Mouse (Mus musculus): Measurements from ENCODE around the gene Gnl2.

DNA sequence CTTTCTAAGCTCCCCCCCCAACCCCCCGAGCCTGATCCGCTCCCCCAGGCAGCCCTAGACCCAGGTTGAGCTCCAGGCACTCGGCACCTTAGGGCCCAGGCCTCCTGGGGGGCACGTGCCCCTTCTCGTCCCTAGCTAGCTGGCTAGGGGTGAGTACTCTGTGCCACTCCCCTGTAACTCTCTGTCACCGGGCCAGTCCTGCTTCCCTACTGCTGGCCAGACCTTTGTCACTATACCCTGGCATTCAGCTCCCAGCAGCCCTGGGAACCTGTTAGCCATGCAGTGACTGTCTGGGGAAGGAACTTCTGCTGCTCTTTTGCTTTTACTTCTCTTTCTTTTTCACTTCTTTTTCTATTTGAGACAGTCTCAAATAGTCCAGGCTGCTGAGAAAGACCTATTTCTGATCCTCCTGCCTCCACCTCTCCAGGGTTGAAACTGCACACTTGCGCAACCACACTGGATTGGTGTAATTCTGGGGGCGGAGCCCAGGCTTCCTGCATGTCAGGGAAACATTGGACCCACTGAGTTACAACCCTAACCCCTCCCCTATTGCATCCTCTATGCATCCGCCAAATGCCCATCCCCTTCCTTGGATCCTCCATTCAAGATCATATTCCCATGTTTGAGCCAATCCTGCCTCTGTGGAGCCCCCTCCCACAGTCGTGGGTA lies 18.8 kb upstream of the Gnl2 start:
- TF ChIP-seq CTCF (IDR thresholded peaks at IDR 0.05; ENCODE audit: borderline replicate concordance, extremely low read depth, insufficient read depth, insufficient read length): no peak
- no peak for TF ChIP-seq POLR2A (IDR thresholded peaks at IDR 0.05; ENCODE audit: borderline replicate concordance, extremely low read depth, insufficient read depth, insufficient read length, poor library complexity, severe bottlenecking)
